Mouse (Mus musculus) cortical plate, adult 2 months (tissue): ENCODE measurements around the gene Fut7.

Source experiments
- CTCF ChIP-seq: fragments of 200-500 bp; IDR thresholded peaks from 2 replicates; pipeline ENCODE4 v1.5.1; 2011; ENCODE audit warnings: mild to moderate bottlenecking, control low read depth, low read length; ENCODE audit not compliant: insufficient read depth; ENCODE audit errors: extremely low read depth
- POLR2A ChIP-seq: fragments of 200-500 bp; IDR thresholded peaks from 2 replicates; pipeline ENCODE4 v1.6.1; 2011; ENCODE audit warnings: mild to moderate bottlenecking, low read length, control low read depth; ENCODE audit not compliant: insufficient read depth; ENCODE audit errors: extremely low read depth

DNA sequence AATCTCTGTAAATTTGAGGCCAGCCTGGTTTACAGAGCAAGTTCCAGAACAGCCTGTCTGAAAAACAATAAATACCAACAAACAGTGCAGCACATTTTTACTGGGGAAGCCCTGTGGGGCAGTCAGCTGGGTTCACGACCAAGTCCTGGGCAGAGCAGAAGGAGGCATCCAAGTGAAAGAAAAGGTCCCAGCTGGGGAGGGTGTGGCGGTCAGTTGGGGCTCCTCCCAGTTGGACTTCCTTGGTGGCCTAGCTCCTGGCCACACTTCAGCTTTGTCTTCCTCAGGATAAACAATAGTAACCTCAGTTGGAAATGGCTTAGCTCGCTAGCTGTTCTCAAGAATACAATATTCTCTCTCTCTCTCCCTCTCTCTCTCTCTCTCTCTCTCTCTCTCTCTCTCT, 5.6 kb upstream of the Fut7 start:
- TF ChIP-seq CTCF (no peak), POLR2A (no peak)
